ENCODE assay signal across 8 mouse cellular contexts in genomic region chr10:123342591-123343236, GRCm38 (mm10).
DNase-seq lines count a peak whose midpoint lies in the region; ATAC-seq and TF ChIP-seq lines count a peak whose summit lies in the region.

No protein-coding gene starts in this region.

- TF ChIP-seq POLR2A in thymus, adult 2 months (IDR thresholded peaks at IDR 0.05; ENCODE audit: control insufficient read depth, extremely low read depth, insufficient read depth, low read length, poor library complexity) = no peak

- H3K9ac ChIP-seq in kidney, embryonic 16.5 days (replicated peaks; ENCODE audit: low read length) = no peak overlapping the region

- H3K9me3 ChIP-seq in kidney, embryonic 16.5 days (ENCODE audit: low read length) = no peaks in the 10 kb centered on the region

- TF ChIP-seq CTCF in thymus, adult 2 months (IDR thresholded peaks at IDR 0.05; ENCODE audit: borderline replicate concordance, control insufficient read depth, extremely low read depth, insufficient read depth, low read length, poor library complexity) = no peak

- H3K27ac ChIP-seq in kidney, embryonic 16.5 days (ENCODE audit: low read length) = no peak overlapping the region
- H3K27ac ChIP-seq in thymus, adult 2 months (ENCODE audit: control insufficient read depth, insufficient read depth, low read length) = no peak overlapping the region

- H3K27me3 ChIP-seq in kidney, embryonic 16.5 days (ENCODE audit: insufficient read depth, low read length) = no peaks in the 10 kb centered on the region
- no peaks in the 10 kb centered on the region for H3K27me3 ChIP-seq in thymus, adult 2 months (ENCODE audit: control insufficient read depth, insufficient read depth, low read length)

- H3K4me1 ChIP-seq in kidney, embryonic 16.5 days (ENCODE audit: insufficient read depth, low read length) = no peaks in the 10 kb centered on the region
- H3K4me1 ChIP-seq in thymus, adult 2 months (replicated peaks; ENCODE audit: control insufficient read depth, insufficient read depth, low read length) = no peaks in the 10 kb centered on the region

- H3K4me2 ChIP-seq in kidney, embryonic 16.5 days (replicated peaks; ENCODE audit: low read depth, low read length) = no peak overlapping the region

- ATAC-seq in kidney, embryonic 16.5 days (ENCODE audit: low FRiP score, low TSS enrichment) = peak; percentile 23; the same call in 1 of the 2 replicates
- no peak for ATAC-seq in CD4-positive, CD25-positive, alpha-beta regulatory T cell, adult 4 months

- DNase-seq in heart, postnatal 4 days = peak; percentile 37
- DNase-seq in heart, adult 8-10 months (ENCODE audit: low spot score) = no peak
- DNase-seq in NIH3T3 (ENCODE audit: low read depth) = peak; percentile 60
- DNase-seq in embryo, embryonic 11.5 days (ENCODE audit: low read depth, low spot score) = peak; percentile 35
- peak; percentile 3 for DNase-seq in lung, postnatal 14 days
- no peak for DNase-seq in thymus, adult 2 months

- WGBS in kidney, embryonic 16.5 days = 22% methylated on average over 5 of the region's 5 CpGs
- 28% methylated on average over 5 of the region's 5 CpGs for WGBS in thymus, adult 2 months

- no peak overlapping the region for H3K4me3 ChIP-seq in kidney, embryonic 16.5 days (ENCODE audit: low read length)
- no peak overlapping the region for H3K4me3 ChIP-seq in thymus, adult 2 months (ENCODE audit: control insufficient read depth, insufficient read depth, low read length)

- H3K36me3 ChIP-seq in kidney, embryonic 16.5 days (ENCODE audit: insufficient read depth, low read length) = no peaks in the 10 kb centered on the region
- H3K36me3 ChIP-seq in thymus, adult 2 months (ENCODE audit: control insufficient read depth, insufficient read depth, low read length) = no peaks in the 10 kb centered on the region

Comparison
In these comparisons a context has a peak if more than half of its experiments do, and no peak if none do; other contexts are left out.
1. DNase-seq: peak in heart, postnatal 4 days (single experiment), NIH3T3 (single experiment), embryo, embryonic 11.5 days (single experiment) and lung, postnatal 14 days (single experiment); none in heart, adult 8-10 months (single experiment) and thymus, adult 2 months (single experiment).